Mouse (Mus musculus): ENCODE data around the gene Chchd5. TPM values are rescaled to one million over a fixed set of nuclear protein-coding genes. Genes with fewer than 3 reads are reported as not detected.
A peak's percentile ranks its signal among the peaks of the same experiment; 100 is the strongest.

The Chchd5 gene
- polyA plus RNA-seq, 1 experiment = 19.9 TPM

GRCm38 (mm10) chr2:129179946-129180853 lies 50.7 kb downstream of the Chchd5 start:
- Histone ChIP-seq H3K4me1 (ENCODE audit: control insufficient read depth, insufficient read depth, low read length) (peaks cover 11% of the 10 kb centered on the region), H3K27ac (ENCODE audit: control insufficient read depth, insufficient read depth, low read depth, low read length, poor library complexity) (no peak overlapping the region; the same call in 1 of the 2 replicates), H3K4me3 (replicated peaks; ENCODE audit: control insufficient read depth, low read depth, low read length) (no peak overlapping the region)
- TF ChIP-seq POLR2A (IDR thresholded peaks at IDR 0.05; ENCODE audit: borderline replicate concordance, control insufficient read depth, low read depth, low read length) (no peak), CTCF (IDR thresholded peaks at IDR 0.05; ENCODE audit: control insufficient read depth, insufficient read depth, low read length) (no peak)
- WGBS = 5% methylated on average over 8 of the region's 8 CpGs

GRCm38 (mm10) chr2:129181509-129181908 lies 52.0 kb downstream of the Chchd5 start:
- no peak overlapping the region for H3K27ac ChIP-seq (ENCODE audit: control insufficient read depth, insufficient read depth, low read depth, low read length, poor library complexity)
- TF ChIP-seq CTCF (IDR thresholded peaks at IDR 0.05; ENCODE audit: control insufficient read depth, insufficient read depth, low read length) (no peak), POLR2A (IDR thresholded peaks at IDR 0.05; ENCODE audit: borderline replicate concordance, control insufficient read depth, low read depth, low read length) (no peak)
- H3K4me3 ChIP-seq (replicated peaks; ENCODE audit: control insufficient read depth, low read depth, low read length) = no peak overlapping the region
- H3K4me1 ChIP-seq (ENCODE audit: control insufficient read depth, insufficient read depth, low read length) = peaks cover 11% of the 10 kb centered on the region
- WGBS = 69% methylated on average over 5 of the region's 5 CpGs

GRCm38 (mm10) chr2:129182412-129182811 lies 52.9 kb downstream of the Chchd5 start:
- Histone ChIP-seq H3K4me3 (replicated peaks; ENCODE audit: control insufficient read depth, low read depth, low read length) (no peak overlapping the region), H3K4me1 (ENCODE audit: control insufficient read depth, insufficient read depth, low read length) (peaks cover 11% of the 10 kb centered on the region), H3K27ac (ENCODE audit: control insufficient read depth, insufficient read depth, low read depth, low read length, poor library complexity) (no peak overlapping the region)
- 82% methylated on average over 1 of the region's 1 CpGs for WGBS
- TF ChIP-seq POLR2A (IDR thresholded peaks at IDR 0.05; ENCODE audit: borderline replicate concordance, control insufficient read depth, low read depth, low read length) (no peak), CTCF (IDR thresholded peaks at IDR 0.05; ENCODE audit: control insufficient read depth, insufficient read depth, low read length) (no peak)

GRCm38 (mm10) chr2:129183561-129184031 lies 54.1 kb downstream of the Chchd5 start:
- Histone ChIP-seq H3K27ac (ENCODE audit: control insufficient read depth, insufficient read depth, low read depth, low read length, poor library complexity) (peak overlapping the region; percentile 52), H3K4me1 (ENCODE audit: control insufficient read depth, insufficient read depth, low read length) (peaks cover 11% of the 10 kb centered on the region), H3K4me3 (replicated peaks; ENCODE audit: control insufficient read depth, low read depth, low read length) (peak overlapping the region; percentile 4)
- WGBS = 36% methylated on average over 14 of the region's 14 CpGs
- no peak for TF ChIP-seq CTCF (IDR thresholded peaks at IDR 0.05; ENCODE audit: control insufficient read depth, insufficient read depth, low read length)
- TF ChIP-seq POLR2A (IDR thresholded peaks at IDR 0.05; ENCODE audit: borderline replicate concordance, control insufficient read depth, low read depth, low read length) = no peak

Other genes starting within 250 kb of the Chchd5 start
- 3.2 and 3.4 TPM in 2 replicates for gene Zc3h8, start 185.6 kb upstream of the Chchd5 start, polyA plus RNA-seq (2011; ENCODE audit: insufficient read depth, insufficient read length, low replicate concordance, missing spikeins)
- 2.0 and 2.3 TPM in 2 replicates for gene Zc3h6, start 162.3 kb upstream of the Chchd5 start, polyA plus RNA-seq (2011; ENCODE audit: insufficient read depth, insufficient read length, low replicate concordance, missing spikeins)
- 1.1 and 1.3 TPM in 2 replicates for gene Gm10762, start 162.0 kb upstream of the Chchd5 start, polyA plus RNA-seq (2011; ENCODE audit: insufficient read depth, insufficient read length, low replicate concordance, missing spikeins)
- gene Vinac1, start 81.5 kb upstream of the Chchd5 start, polyA plus RNA-seq (2011; ENCODE audit: insufficient read depth, insufficient read length, low replicate concordance, missing spikeins) = not detected in 2 replicates
- gene Ttl, start 63.8 kb upstream of the Chchd5 start, polyA plus RNA-seq (2011; ENCODE audit: insufficient read depth, insufficient read length, low replicate concordance, missing spikeins) = 0.99 and 2.2 TPM in 2 replicates
- gene Polr1b, start 28.7 kb upstream of the Chchd5 start, polyA plus RNA-seq (2011; ENCODE audit: insufficient read depth, insufficient read length, low replicate concordance, missing spikeins) = 7.9 and 21.6 TPM in 2 replicates
- 84.8 and 139 TPM in 2 replicates for gene Slc20a1, start 69.1 kb downstream of the Chchd5 start, polyA plus RNA-seq (2011; ENCODE audit: insufficient read depth, insufficient read length, low replicate concordance, missing spikeins)
- 22.9 and 27.3 TPM in 2 replicates for gene Ckap2l, start 167.5 kb downstream of the Chchd5 start, polyA plus RNA-seq (2011; ENCODE audit: insufficient read depth, insufficient read length, low replicate concordance, missing spikeins)
- gene Il1a, start 180.3 kb downstream of the Chchd5 start, polyA plus RNA-seq (2011; ENCODE audit: insufficient read depth, insufficient read length, low replicate concordance, missing spikeins) = 2.8 and 5.9 TPM in 2 replicates
- gene Il1b, start 241.4 kb downstream of the Chchd5 start, polyA plus RNA-seq (2011; ENCODE audit: insufficient read depth, insufficient read length, low replicate concordance, missing spikeins) = 4.3 and 10.5 TPM in 2 replicates

Measured in bone marrow, adult 2 months (tissue).